Mouse (Mus musculus): ENCODE results near the gene Lars2.

GRCm38 (mm10) chr9:123480253-123480921 is 113.7 kb downstream of the Lars2 start:
- TF ChIP-seq CTCF (IDR thresholded peaks at IDR 0.05; ENCODE audit: low read depth): no peak
- TF ChIP-seq EP300 (IDR thresholded peaks at IDR 0.05; ENCODE audit: low read depth): no peak

Measured in liver, embryonic 14.5 days (tissue).